Mouse (Mus musculus) heart, embryonic 13.5 days (tissue): Measurements from ENCODE around the gene Ctsk. TPM values are rescaled to one million over a fixed set of nuclear protein-coding genes. Genes with fewer than 3 reads are reported as not detected.
"Not testable (repeated sequence)": the region's sequence is repeated elsewhere in the genome, so short reads cannot be mapped to it uniquely, and the experiment has no call there.

Source experiments
- ATAC-seq: fragments of 200-750 bp; cut with Nextera tagmentation; 2 replicates; pipeline ENCODE4 v1.8.0; 2017; ENCODE audit warnings: moderate TSS enrichment; ENCODE audit not compliant: insufficient number of reproducible peaks, low FRiP score, low TSS enrichment; ENCODE audit errors: extremely low read depth
- H3K27ac ChIP-seq: fragments of 300-500 bp; sonication (generic); replicated peaks from 2 replicates; pipeline ENCODE4 v1.5.1; 2015; ENCODE audit warnings: moderate library complexity, mild to moderate bottlenecking, inconsistent platforms
- H3K27me3 ChIP-seq: fragments of 300-500 bp; sonication (generic); replicated peaks from 2 replicates; pipeline ENCODE4 v1.6.1; 2015; ENCODE audit warnings: mild to moderate bottlenecking, inconsistent platforms
- H3K36me3 ChIP-seq: fragments of 300-500 bp; sonication (generic); 2 replicates; pipeline ENCODE4 v1.6.1; 2015; ENCODE audit warnings: mild to moderate bottlenecking, inconsistent platforms
- H3K4me1 ChIP-seq: fragments of 300-500 bp; sonication (generic); 2 replicates; pipeline ENCODE4 v1.6.1; 2015; ENCODE audit warnings: inconsistent platforms
- H3K4me2 ChIP-seq: fragments of 300-500 bp; sonication (generic); 2 replicates; pipeline ENCODE4 v1.6.1; 2015; ENCODE audit warnings: inconsistent platforms, mild to moderate bottlenecking, moderate library complexity
- H3K4me3 ChIP-seq: fragments of 300-500 bp; sonication (generic); 2 replicates; pipeline ENCODE4 v1.5.1; 2015; ENCODE audit warnings: moderate library complexity, mild to moderate bottlenecking, inconsistent platforms
- H3K9ac ChIP-seq: fragments of 300-500 bp; sonication (generic); 2 replicates; pipeline ENCODE4 v1.6.1; 2015; ENCODE audit warnings: inconsistent platforms, mild to moderate bottlenecking, moderate library complexity
- H3K9me3 ChIP-seq: fragments of 300-500 bp; sonication (generic); 2 replicates; pipeline ENCODE4 v1.6.1; 2016; ENCODE audit warnings: inconsistent platforms
- WGBS: fragments of 180-500 bp; shearing (Covaris S2); methylation state at CpG from one replicate; pipeline ENCODE4 v1.1.7; 2015; ENCODE audit warnings: mixed read lengths; 5-methylcytosine and 5-hydroxymethylcytosine counted together
- polyA plus RNA-seq: library from polyadenylated mRNA; unstranded; fragments of >200 nt; fragmentation: Nextera tagmentation; extraction: Ambion mirVana; gene quantifications from 2 replicates; pipeline ENCODE4 v1.2.1, GENCODE M21; 2015

The Ctsk gene
- polyA plus RNA-seq, 1 experiment from 2014 or later: 15.5 TPM

DNA sequence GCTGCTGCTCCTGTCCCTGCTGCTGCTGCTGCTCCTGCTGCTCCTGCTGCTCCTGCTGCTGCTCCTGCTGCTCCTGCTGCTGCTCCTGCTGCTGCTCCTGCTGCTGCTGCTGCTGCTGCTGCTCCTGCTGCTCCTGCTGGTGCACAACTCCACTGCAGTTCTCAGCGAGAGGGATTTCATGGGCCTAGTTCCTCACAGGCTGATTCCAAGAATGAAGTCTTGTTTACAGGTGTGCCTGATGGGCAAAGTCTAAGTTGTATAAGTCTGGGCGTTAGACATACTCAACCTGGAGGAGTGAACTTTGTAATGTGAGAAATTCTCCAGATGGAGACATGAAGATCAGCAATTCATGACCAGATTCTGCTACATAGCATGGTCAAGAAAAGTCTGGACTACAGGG is 25.6 kb downstream of the Ctsk start:
- 0 out of 2 replicates have a peak, but pooled peaks cover 8% of the 10 kb centered on the region for H3K4me1 ChIP-seq
- H3K9me3 ChIP-seq: no peaks in the 10 kb centered on the region
- H3K27me3 ChIP-seq: no peaks in the 10 kb centered on the region
- ATAC-seq: no peak
- H3K4me2 ChIP-seq: no peak overlapping the region
- H3K27ac ChIP-seq: no peak overlapping the region
- WGBS: 62% methylated on average over 2 of the region's 2 CpGs
- H3K4me3 ChIP-seq: no peak overlapping the region
- H3K36me3 ChIP-seq: no peaks in the 10 kb centered on the region
- H3K9ac ChIP-seq: no peak overlapping the region

DNA sequence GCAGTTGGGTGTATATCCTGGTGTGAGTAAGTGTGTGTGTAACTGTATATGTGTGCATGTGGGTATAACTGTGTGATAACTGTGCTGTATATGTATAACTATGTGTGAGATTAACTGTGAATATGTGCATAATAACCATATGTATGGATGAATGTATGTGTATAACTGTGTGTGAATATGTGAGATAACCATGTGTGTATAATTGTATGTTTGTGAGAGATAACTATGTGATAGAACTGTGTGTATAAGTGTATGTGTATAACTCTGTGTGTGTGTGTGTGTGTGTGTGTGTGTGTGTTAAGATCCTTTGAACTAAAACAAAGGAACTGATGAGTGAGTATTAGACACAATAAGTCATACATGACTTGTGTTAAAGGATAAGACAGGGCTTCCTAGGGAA is 27.1 kb downstream of the Ctsk start:
- no peak overlapping the region for H3K4me2 ChIP-seq
- ATAC-seq: no peak
- H3K27ac ChIP-seq: no peak overlapping the region
- H3K4me3 ChIP-seq: no peak overlapping the region
- no peaks in the 10 kb centered on the region for H3K27me3 ChIP-seq
- H3K9me3 ChIP-seq: no peaks in the 10 kb centered on the region
- H3K4me1 ChIP-seq: 0 out of 2 replicates have a peak, but pooled peaks cover 8% of the 10 kb centered on the region
- H3K36me3 ChIP-seq: no peaks in the 10 kb centered on the region
- no peak overlapping the region for H3K9ac ChIP-seq

DNA sequence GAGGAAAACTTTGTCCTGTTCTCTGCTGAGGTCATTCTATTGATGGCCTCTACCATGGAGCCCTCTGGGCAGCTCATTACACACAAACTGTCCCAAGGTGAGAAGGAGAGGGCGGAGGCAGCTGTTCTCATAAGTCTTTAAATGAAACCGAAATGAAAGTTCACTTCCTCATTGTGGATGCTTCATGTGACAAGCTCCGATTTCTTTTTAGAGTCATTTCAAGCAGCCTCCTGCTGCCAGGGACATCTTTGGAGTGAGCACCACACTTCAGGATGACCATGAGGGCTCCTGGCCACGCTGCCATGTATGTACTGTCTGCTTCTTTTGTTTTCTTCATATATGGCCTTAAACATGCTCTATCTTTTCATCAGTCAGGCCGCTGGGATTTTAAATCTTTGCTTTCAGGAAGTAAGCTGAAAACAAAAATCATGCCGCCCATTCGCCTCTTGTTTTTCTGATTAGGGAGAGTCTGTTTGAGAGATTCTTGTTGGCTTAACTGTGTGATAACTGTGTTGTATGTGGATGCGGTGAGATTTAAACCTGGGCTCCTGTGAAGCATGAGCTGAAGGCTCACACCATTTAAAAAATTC is 27.7 kb downstream of the Ctsk start, which contains the start of gene Ctss:
Gene Ctss, plus strand, starts transcription at position 165 of the 590 bp plus-strand sequence.
- Histone ChIP-seq H3K27me3 (no peaks in the 10 kb centered on the region), H3K9ac (no peak within 1 kb of the TSS), H3K4me3 (no peak within 1 kb of the TSS), H3K36me3 (no peaks in the 10 kb centered on the region), H3K27ac (no peak within 1 kb of the TSS), H3K4me1 (0 out of 2 replicates have a peak, but pooled peaks cover 8% of the 10 kb centered on the region), H3K4me2 (no peak within 1 kb of the TSS), H3K9me3 (no peaks in the 10 kb centered on the region)
- 82% methylated on average over 8 of the region's 8 CpGs for WGBS
- no peak for ATAC-seq

DNA sequence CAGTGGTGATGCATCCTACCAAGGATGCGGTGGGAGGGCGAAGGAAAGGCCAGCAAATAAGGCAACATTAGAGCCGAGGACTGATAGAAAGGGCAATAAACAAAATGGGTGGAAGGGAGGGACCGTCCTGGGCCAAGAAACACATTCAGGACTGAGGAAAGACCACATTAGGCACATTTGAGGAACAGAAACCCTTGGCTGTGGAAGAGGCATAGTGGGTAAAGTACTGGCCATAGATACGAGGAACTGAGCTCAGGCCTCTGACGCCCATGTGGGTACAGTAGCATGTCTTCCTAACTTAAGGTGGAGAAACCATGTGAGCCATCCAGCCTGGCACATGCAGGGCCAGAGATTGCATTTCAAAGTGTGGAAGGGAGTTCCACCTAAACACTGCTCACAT is 30.8 kb downstream of the Ctsk start:
- Histone ChIP-seq H3K4me1 (no peaks in the 10 kb centered on the region), H3K4me3 (no peak overlapping the region), H3K27ac (no peak overlapping the region), H3K36me3 (no peaks in the 10 kb centered on the region), H3K9ac (no peak overlapping the region), H3K27me3 (no peaks in the 10 kb centered on the region), H3K9me3 (no peaks in the 10 kb centered on the region), H3K4me2 (no peak overlapping the region)
- 80% methylated on average over 6 of the region's 6 CpGs for WGBS
- ATAC-seq: no peak

DNA sequence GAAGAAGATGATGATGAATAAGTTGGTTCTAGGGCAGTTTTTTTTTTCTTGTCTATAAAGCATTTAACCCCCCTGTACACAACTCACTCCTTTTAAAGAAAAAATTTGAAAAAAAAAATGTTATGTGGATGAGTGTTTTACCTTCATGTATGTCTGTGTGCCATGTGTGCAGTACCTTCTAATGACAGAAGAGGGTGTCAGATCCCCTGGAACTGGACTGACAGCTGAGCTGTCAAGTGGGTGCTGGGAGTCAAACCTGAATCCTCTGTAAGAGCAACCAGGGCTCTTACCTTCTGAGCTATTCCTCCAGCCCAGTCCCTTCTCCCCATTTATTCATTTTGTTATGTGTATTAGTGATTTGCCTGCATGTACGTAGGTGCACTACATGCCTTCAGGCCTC is 32.0 kb downstream of the Ctsk start:
- no peak overlapping the region for H3K9ac ChIP-seq
- WGBS: 81% methylated on average over 1 of the region's 1 CpGs
- H3K4me3 ChIP-seq: no peak overlapping the region
- H3K36me3 ChIP-seq: no peaks in the 10 kb centered on the region
- H3K4me1 ChIP-seq: no peaks in the 10 kb centered on the region
- no peak overlapping the region for H3K4me2 ChIP-seq
- no peaks in the 10 kb centered on the region for H3K9me3 ChIP-seq
- ATAC-seq: no peak
- H3K27me3 ChIP-seq: no peaks in the 10 kb centered on the region
- no peak overlapping the region for H3K27ac ChIP-seq

DNA sequence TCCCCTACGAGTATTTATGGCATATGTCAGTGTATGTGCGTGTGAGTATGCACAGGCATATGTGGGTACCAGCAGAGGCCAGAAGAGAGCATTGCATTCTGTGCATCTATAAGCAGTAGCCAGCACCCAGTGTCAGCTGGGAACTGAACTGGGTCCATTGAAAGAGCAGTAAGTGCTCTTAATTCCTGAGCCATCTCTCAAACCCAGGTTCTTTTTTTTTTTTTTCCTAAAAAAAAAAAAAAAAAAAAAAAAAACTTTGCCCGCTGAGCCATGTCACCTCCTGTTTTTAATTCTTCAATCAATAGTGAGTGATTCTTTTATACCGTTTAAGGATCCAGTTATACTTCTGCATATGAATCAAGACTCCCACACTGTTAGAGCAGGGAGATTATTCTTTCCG is 34.3 kb downstream of the Ctsk start:
- Histone ChIP-seq H3K36me3 (no peaks in the 10 kb centered on the region), H3K9me3 (no peaks in the 10 kb centered on the region), H3K4me3 (no peak overlapping the region), H3K4me2 (no peak overlapping the region), H3K27me3 (no peaks in the 10 kb centered on the region), H3K9ac (no peak overlapping the region), H3K4me1 (no peaks in the 10 kb centered on the region), H3K27ac (no peak overlapping the region)
- 89% methylated on average over 5 of the region's 5 CpGs for WGBS
- ATAC-seq: no peak

DNA sequence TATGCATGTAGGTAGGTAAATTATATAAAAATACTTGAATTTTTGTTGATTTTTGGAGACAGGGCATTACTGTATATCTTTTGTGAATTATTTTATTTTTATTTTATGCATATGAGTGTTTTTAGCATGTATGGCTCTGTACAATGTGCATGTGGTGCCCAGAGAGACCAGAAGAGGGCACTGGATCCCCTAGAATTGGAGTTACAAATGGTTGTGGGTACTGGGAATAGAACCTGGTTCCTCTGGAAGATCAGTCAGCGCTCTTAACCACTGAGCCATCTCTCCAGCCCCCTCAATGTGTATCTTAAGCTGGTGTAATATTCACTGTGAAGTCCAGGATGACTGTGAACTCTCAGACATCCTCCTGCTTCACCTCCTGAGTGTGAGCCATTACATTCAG is 35.9 kb downstream of the Ctsk start:
- 93% methylated on average over 1 of the region's 1 CpGs for WGBS

DNA sequence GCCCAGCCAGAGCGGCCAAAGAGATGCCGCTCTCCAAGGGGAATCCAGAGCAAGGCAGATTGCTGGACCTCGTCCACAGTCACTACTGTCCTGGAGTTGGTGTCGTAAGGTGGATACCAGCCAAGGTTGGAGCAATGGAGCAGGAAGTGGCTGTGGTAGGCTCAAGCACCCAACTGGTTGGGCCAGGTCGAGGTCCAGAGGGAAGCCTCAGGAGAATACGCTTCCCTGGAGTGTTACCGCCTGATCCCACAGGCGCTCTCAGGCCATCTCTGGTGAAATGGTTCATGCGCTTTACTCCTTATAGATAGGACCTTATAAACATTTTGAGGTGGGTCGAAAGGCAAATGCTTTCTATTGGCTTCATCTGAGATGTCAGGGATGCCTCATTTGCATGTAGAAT is 39.9 kb downstream of the Ctsk start:
- no peaks in the 10 kb centered on the region for H3K9me3 ChIP-seq
- no peak overlapping the region for H3K4me2 ChIP-seq
- H3K27me3 ChIP-seq: no peaks in the 10 kb centered on the region; the same call in 1 of the 2 replicates
- no peaks in the 10 kb centered on the region for H3K4me1 ChIP-seq
- no peak overlapping the region for H3K9ac ChIP-seq
- no peak overlapping the region for H3K27ac ChIP-seq
- 87% methylated on average over 10 of the region's 10 CpGs for WGBS
- no peak overlapping the region for H3K4me3 ChIP-seq
- no peak for ATAC-seq
- no peaks in the 10 kb centered on the region for H3K36me3 ChIP-seq

More for the DNA sequence above, 35.9 kb downstream of the Ctsk start:
- no peak for ATAC-seq
- H3K9me3 ChIP-seq: no peaks in the 10 kb centered on the region
- H3K4me2 ChIP-seq: no peak overlapping the region
- H3K36me3 ChIP-seq: no peaks in the 10 kb centered on the region
- no peak overlapping the region for H3K4me3 ChIP-seq
- no peak overlapping the region for H3K27ac ChIP-seq
- no peaks in the 10 kb centered on the region for H3K4me1 ChIP-seq
- H3K27me3 ChIP-seq: no peaks in the 10 kb centered on the region; the same call in 1 of the 2 replicates
- no peak overlapping the region for H3K9ac ChIP-seq

DNA sequence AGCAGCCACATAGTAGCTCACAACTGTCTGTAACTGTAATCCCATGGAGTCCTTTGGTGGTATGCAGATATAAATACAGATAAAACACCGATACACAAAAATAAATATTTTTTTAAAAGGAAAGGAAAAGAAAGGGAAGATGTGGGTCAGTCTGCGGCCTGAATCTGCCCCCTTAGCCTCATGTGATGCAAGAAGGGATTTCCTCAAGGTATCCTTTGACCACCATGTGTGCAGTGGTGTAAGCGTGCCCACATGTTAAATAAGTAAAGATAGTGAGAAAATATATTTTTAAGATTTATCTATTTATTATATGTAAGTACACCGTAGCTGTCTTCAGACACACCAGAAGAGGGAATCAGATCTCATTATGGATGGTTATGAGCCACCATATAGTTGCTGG is 40.8 kb downstream of the Ctsk start:
- H3K9me3 ChIP-seq: no peaks in the 10 kb centered on the region
- H3K4me2 ChIP-seq: no peak overlapping the region
- 87% methylated on average over 4 of the region's 4 CpGs for WGBS
- H3K9ac ChIP-seq: no peak overlapping the region
- no peaks in the 10 kb centered on the region; the same call in 1 of the 2 replicates for H3K27me3 ChIP-seq
- H3K36me3 ChIP-seq: no peaks in the 10 kb centered on the region
- no peak overlapping the region for H3K27ac ChIP-seq
- no peaks in the 10 kb centered on the region for H3K4me1 ChIP-seq
- no peak overlapping the region for H3K4me3 ChIP-seq
- ATAC-seq: no peak

DNA sequence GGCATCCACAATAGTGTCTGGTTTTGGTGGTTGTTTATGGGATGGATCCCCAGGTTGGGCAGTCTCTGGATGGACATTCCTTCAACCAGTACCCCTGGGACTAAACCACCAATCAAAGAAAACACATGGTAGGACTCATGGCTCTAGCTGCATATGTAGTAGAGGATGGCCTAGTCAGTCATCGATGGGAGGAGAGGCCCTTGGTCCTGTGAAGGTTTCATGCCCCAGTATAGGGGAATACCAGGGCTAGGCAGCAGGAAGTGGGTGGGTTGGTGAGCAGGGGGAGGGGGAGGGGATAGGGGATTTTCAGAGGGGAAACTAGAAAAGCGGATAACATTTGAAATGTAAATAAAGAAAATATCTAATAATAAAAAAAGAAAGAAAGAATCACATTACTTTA is 42.1 kb downstream of the Ctsk start:
- not testable (repeated sequence) for ATAC-seq, H3K9ac ChIP-seq, H3K27me3 ChIP-seq, H3K27ac ChIP-seq, H3K36me3 ChIP-seq, H3K4me2 ChIP-seq, H3K4me1 ChIP-seq, H3K4me3 ChIP-seq, H3K9me3 ChIP-seq
- 73% methylated on average over 2 of the region's 2 CpGs for WGBS

DNA sequence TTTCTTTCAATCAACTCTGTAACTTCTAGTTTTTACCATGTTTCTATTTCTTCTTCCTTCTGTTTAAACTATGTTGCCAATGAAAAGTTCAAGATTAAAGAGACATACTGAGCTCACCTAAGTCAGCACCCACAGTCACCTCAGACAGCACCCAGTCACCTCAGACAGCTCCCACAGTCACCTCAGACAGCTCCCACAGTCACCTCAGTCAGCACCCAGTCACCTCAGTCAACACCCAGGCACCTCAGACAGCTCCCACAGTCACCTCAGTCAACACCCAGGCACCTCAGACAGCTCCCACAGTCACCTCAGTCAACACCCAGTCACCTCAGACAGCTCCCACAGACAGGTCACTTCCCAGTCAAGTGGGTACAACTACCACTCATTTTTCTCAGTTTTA is 43.1 kb downstream of the Ctsk start:
- ATAC-seq: no peak
- H3K4me1 ChIP-seq: no peaks in the 10 kb centered on the region
- H3K9ac ChIP-seq: no peak overlapping the region

DNA sequence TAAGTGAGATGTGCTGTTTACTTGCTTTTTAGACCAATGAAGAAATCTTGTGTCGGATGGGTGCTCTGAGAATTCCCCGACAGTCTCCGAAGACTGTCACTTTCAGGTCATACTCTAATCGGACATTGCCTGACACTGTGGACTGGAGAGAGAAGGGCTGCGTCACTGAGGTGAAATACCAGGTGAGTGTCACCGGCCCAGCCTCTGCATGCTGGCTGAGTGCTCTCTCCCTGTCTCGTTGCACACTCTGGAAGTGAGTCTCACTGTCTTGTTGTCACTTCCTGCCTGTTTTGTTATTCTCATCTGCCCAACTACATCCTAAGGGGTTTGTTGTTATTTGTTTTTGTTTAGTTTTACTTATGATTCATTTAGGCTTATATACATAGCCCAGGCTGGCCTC is 43.9 kb downstream of the Ctsk start:
- Histone ChIP-seq H3K9ac (no peak overlapping the region), H3K9me3 (no peaks in the 10 kb centered on the region), H3K4me3 (no peak overlapping the region), H3K27me3 (no peaks in the 10 kb centered on the region; the same call in 1 of the 2 replicates), H3K4me1 (no peaks in the 10 kb centered on the region), H3K36me3 (no peaks in the 10 kb centered on the region), H3K27ac (no peak overlapping the region), H3K4me2 (no peak overlapping the region)
- no peak for ATAC-seq
- 65% methylated on average over 7 of the region's 7 CpGs for WGBS

More for the DNA sequence above, 43.1 kb downstream of the Ctsk start:
- Histone ChIP-seq H3K27ac (no peak overlapping the region), H3K9me3 (no peaks in the 10 kb centered on the region), H3K4me2 (no peak overlapping the region), H3K36me3 (no peaks in the 10 kb centered on the region), H3K27me3 (no peaks in the 10 kb centered on the region; the same call in 1 of the 2 replicates), H3K4me3 (no peak overlapping the region)
